Mouse (Mus musculus) adrenal gland (tissue): ENCODE results near the gene E030025P04Rik.

Experiments
- intact Hi-C: fragments of 180-260 bp; cut with DNase I; formaldehyde crosslinking; loops from one replicate; pipeline ENCODE4 v1.15.1; 2025
- long read RNA-seq, 2 experiments: library from polyadenylated mRNA; unstranded; transcript quantifications; one replicate each; pipeline ENCODE4 v2.0.0; 2020; ENCODE audit warnings: borderline replicate concordance in 1 of 2; ENCODE audit not compliant: insufficient replicate concordance in 1 of 2

Gene E030025P04Rik
- long read RNA-seq, experiment 1: 0 reads
- long read RNA-seq, experiment 2, partial matches to known transcripts: 1 of 1 reads
- long read RNA-seq, experiment 2, other reads (novel, unspliced or antisense): 0 of 1 reads

DNA sequence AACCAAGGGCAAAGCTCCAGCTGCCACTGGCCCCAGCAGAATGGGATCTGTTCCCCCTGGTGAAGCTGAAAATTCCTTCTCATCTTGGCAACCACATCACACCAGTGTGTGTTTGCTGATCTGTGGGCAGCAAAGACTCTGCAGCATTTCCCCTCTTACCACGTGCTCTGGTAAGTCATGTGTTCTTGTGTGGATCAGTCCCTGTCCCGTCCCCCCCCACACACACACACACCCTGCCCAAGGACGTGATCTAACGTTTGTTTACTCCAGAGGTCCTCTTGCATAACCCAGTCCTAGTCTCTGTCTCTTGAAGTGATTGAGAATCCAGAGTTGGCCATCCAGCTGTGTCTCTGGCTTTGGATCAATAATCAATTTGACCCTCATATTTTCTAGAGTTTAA lies at the start of gene E030025P04Rik:
E030025P04Rik (minus strand) TSS at position 134 of the 400 bp plus-strand sequence.
- intact Hi-C loops: no loop called here

- intact Hi-C loops: loop anchor here (5.0 kb wide), 2 partner anchors 266 to 746 kb away; no protein-coding TSS in a partner anchor
Observed at GRCm38 (mm10) chr11:109192673-109193557, 48.7 kb upstream of the E030025P04Rik start.

DNA sequence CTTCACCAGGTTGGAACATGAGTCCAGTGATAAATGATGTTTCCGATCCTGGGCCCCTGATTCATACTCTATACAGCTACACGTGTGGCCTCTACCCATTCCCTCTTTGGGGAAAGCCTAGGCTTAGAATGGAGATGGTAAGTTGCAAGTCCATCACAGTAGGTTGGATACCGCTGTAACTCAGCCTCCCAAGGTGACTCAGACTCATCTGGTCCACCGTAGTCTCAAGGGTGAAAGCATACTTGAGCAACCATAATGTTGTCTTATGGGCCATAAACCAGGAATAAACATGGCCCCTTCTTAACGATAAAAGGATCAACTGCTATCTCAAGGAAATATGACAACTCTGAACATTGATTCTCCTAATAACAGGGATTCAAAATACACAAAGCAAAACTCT lies 44.1 kb upstream of the E030025P04Rik start:
- intact Hi-C loops: no loop called here

- intact Hi-C loops: no loop called here
Observed at GRCm38 (mm10) chr11:109187631-109188184, 43.5 kb upstream of the E030025P04Rik start.

DNA sequence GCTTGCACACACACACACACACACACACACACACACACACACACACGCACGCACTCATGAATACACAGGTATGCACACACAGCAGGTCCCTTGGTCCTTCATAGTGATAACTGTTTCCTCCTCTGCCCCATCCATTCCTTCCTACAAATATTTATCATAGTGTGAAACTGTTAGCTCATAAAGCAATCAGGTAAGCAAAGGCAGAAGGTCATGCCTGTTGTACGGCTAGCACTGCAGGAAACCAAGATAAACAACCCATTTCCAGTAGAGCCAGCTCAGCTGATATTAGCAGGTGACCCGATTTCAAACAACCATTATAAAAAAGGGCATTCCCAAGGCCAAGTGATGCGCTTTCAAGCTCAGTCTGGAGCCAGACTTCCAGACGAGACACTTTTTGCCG lies 36.9 kb upstream of the E030025P04Rik start:
- intact Hi-C loops: no loop called here

- intact Hi-C loops: no loop called here
Observed at GRCm38 (mm10) chr11:109180290-109180689, 36.1 kb upstream of the E030025P04Rik start.

DNA sequence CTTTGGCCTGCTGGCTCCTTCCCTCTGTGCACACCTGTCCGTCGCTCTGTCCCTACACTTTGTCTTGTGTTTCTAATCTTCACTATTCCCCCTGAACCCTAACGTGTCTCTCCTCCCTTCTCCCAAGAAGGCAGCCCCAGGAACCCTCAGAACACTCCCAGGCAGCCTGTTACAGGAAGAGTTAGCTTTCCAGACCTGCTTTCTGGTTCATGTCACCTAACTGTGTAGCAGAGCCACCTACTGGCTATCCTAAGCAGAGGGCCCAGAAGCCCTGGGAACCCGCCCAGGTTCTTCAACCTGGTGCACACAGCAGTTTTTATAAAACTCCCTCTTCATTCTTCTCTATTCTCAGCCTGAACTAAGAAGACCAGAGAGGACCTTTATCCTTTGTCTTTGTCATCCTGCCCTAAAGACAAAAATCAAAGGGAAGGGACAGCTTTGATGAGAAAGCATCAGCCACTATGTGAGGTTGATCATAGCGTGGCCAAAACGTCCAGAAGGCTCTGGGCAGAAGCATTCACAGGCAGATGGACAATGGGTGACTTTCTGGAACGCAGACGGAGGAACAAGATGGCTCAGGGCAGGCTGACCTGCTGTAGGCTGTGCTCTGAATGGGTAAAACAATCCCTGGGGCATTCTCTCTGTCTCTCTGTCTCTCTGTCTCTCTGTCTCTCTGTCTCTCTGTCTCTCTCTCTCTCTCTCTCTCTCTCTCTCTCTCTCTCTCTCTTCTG lies 34.8 kb upstream of the E030025P04Rik start:
- intact Hi-C loops: loop anchor here (5.0 kb wide), 1 partner anchor 727 kb away; no protein-coding TSS in a partner anchor

GRCm38 (mm10) chr11:109175376-109175969 lies 31.3 kb upstream of the E030025P04Rik start:
- intact Hi-C loops: loop anchor here (5.0 kb wide), 1 partner anchor 723 kb away; no protein-coding TSS in a partner anchor

- intact Hi-C loops: no loop called here
Observed at GRCm38 (mm10) chr11:109172224-109172623, 28.1 kb upstream of the E030025P04Rik start.

DNA sequence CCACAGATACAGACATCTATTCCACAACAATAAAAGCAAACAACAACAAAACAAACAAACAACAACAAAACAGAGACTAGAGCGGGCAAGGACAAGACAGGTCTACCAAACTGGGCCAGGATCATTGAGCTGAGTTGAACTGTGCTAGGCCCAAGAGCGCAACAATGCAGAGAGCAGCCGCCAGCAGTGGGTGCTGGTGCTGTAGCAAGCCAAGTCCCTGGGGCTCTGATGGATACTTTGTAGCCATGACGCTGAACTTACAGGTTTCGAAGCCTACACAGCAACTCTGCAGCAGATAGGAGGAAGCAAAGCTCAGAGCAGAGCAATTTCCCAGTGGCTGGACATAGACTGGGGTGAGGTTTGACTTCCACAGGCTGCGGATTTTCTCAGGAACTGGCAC lies 26.6 kb upstream of the E030025P04Rik start:
- intact Hi-C loops: no loop called here

DNA sequence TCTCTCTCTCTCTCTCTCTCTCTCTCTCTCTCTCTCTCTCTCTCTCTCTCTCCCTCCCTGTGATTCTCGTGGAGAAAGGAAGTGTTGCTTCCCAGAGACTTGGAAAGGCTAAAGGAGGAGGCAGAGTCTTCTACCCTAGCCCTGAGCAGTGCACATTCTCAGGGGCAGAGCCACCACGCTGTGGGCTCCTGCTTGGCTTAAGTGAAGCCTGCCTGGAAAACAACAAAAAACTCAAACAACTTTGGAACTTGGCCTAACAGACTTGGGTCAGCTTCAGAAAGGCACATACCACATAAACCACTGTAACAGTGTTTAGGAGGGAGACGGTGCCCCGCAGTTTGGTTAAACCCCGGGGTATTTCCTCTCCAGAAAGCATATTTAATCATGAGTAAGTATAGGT lies 13.5 kb upstream of the E030025P04Rik start:
- intact Hi-C loops: no loop called here

DNA sequence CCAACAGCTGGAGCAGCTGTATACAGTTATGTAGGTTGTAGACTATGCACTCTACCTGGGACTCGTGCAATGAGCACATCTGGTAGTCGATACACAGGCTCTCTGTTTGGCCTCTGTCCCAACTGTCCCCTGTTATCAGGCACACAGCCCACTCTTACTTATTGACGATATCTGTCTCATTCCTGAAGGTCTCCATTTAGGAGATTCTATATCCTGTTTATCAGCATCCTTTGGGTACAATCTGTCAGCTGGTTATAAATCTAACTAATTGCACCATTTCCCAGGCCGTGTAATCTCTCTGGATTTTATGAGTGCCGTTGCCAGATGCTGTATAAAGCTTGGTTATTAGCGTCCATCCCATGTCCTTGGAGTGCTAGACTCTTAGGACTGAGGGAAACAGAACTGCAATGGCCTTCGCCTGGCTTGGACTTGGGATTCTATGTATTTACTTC lies 747 bp upstream of the E030025P04Rik start:
- intact Hi-C loops: no loop called here

GRCm38 (mm10) chr11:109126482-109126881 lies 17.7 kb downstream of the E030025P04Rik start:
- intact Hi-C loops: loop anchor here (10.0 kb wide), 1 partner anchor 202 kb away; the partner anchor contains the start of gene Axin2

DNA sequence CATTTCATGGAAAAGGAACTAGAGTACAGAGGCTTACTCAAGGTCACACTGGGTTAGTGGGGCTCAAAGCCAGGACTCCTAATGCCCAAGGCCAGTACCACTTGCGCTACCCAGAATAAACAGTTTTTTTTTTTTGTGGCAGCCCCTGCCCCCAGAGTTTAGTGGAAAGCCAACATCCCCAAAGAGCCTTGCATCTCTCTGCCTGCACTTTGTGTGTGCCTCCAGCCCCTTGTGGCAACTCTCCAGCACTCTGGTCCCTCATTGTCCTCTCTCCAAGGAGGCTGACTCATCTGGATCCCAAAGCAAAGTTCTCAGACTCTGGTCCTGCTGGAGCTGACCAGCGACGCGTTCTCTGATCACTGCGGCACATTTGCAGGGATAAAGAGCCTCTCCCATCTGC lies 18.7 kb downstream of the E030025P04Rik start:
- intact Hi-C loops: loop anchor here (10.0 kb wide), 1 partner anchor 201 kb away; the partner anchor contains the start of gene Axin2

DNA sequence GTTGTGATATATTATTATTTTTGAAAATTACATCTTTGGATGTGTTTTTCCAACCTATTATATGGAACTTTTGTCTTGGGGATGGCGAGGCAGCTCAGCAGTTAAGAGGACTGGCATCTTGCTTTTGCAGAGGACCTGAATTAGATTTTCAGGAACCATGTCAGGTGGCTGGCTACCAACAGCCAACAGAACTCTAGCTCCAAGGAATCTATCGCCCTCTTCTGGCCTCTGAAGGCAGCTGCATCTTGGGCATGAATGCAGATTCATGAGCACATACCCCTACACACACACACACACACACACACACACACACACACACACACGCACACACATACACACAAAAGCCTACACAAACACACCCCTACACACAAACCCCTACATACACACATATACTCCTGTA lies 19.9 kb downstream of the E030025P04Rik start:
- intact Hi-C loops: loop anchor here (10.0 kb wide), 1 partner anchor 199 kb away; the partner anchor contains the start of gene Axin2

- intact Hi-C loops: loop anchor here (5.0 kb wide), 1 partner anchor 448 kb away; no protein-coding TSS in a partner anchor
Observed at GRCm38 (mm10) chr11:109109826-109110346, 34.3 kb downstream of the E030025P04Rik start.

- intact Hi-C loops: loop anchor here (5.0 kb wide), 1 partner anchor 447 kb away; no protein-coding TSS in a partner anchor
Observed at GRCm38 (mm10) chr11:109109056-109109455, 35.1 kb downstream of the E030025P04Rik start.

DNA sequence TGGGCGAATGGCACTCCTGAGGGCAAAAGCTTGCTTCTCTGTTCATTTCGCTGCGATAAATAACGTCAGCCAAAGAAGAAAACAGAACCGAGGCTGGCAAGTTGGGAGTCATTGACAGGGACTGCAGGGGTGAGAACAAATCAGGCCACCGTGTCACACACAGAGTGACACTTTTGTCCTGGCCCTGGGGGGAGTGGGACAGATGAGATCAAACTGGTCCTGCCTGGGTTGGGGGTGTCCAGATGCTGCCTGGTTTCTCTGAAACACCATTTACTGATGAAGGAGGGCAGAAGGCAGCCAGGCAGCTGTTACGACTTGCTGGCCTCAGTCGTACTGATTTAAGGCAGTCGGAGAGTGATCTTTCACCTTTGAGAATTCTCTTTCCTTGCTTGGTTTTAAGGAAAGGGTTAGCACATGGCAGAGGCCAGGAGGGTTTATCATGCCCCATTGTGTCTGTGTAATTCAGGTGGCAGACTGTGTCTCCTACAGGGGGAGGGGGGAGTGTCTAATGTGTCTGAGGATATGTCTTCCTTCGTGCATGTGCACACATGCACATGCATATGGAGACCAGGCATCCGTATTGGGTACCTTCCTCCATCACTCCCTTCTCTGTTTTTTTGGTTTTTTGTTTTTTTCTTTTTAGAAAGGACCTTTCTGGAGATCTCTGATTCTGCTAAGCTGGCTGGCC lies 36.5 kb downstream of the E030025P04Rik start:
- intact Hi-C loops: loop anchor here (5.0 kb wide), 1 partner anchor 445 kb away; no protein-coding TSS in a partner anchor

GRCm38 (mm10) chr11:109106751-109107150 lies 37.4 kb downstream of the E030025P04Rik start:
- intact Hi-C loops: loop anchor here (5.0 kb wide), 1 partner anchor 444 kb away; no protein-coding TSS in a partner anchor
